Mouse (Mus musculus): ENCODE results near the gene Mical2.
A peak's percentile ranks its signal among the peaks of the same experiment; 100 is the strongest.

Mical2 gene

DNA sequence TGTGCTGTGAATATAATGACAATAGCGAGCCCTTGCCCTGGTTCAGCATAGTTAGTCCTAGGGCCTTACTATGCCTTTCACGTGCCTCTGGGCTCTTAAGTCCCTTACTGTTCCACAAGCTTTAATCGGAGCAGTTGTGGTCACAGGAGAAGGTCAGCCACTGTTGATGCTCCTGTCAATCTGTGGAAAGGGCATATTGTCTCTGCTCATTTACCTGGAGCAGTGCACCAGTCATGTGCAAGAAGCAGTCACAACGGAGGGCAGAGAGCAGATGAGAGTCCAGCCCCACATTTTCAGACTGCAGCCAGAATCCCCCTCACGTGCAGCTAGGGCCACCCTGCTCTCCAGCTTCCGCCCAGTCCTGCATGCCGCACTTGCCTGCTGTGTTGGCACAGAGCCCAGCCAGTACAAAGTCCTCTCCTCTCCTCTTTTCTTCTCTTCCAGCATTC, 128.9 kb downstream of the Mical2 start:
- peak; percentile 40 for DNase-seq (ENCODE audit: low spot score)

DNA sequence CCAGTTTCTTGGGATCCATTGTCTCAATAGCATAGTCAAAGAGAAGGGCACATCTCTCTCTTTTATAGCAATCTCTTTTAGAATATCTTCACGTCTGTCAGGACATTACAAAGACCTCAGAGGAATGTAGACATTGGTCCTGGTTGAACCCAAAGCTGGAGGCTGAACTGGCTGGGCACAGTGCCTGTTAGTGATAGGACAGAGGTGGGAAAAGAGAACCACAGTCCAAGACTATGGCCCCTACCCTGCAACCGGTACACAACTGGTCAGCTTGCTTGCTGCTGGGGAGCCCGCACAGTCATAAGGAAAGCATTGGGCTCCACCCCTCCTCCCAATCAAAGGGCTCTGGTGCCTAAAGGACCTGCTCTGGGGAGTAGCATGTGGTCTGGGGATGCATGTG, 133.9 kb downstream of the Mical2 start:
- DNase-seq (ENCODE audit: low spot score): no peak

DNA sequence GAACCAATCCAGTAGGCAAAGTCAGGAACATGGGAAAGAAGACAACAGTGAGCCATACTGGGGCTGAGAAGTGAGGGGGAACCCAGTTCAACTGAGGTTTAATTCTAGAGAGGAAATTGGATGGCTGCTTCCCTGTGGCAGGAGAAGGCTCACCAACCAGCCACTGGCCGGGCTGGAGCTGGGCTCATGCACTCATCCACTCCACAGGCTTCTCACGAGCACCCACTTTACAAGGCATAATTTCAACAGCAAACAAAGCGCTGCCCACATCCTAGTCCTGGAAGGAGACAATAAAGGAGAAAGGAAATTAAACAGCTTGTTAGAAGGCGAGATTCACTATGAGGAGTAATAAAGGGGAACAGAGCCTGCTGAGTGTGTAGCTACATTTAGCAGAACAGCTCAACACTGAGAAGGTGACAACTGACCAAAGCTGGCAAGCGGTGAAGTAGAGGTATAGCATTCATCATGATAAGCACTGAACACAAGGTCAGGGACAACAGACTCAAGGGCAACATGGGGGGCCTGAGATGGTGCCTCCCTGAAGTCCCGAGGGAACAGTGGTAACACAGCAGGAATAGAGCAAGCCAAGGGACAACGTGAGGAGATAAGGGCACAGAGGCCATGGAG, 137.0 kb downstream of the Mical2 start:
- DNase-seq (ENCODE audit: low spot score): no peak

DNA sequence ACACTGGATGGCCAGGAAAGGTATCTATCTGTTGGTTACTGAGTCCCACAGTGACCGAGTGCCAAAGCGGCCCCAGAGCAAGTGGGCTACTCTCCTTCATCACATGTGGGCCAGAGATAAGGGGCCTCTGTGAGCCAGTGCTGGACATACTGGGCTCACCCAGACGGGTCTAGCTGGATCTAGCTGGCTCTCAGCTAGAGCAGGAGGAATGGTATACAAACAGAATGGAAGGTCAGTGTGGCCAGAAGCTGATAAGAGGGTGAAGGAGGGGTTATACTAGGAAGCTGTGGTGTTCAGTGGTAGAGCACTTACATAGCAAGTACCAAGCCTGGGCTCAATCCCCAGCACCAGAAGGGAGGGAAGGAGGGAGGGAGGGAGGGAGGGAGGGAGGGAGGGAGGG, 140.2 kb downstream of the Mical2 start:
- DNase-seq (ENCODE audit: low spot score): no peak

DNA sequence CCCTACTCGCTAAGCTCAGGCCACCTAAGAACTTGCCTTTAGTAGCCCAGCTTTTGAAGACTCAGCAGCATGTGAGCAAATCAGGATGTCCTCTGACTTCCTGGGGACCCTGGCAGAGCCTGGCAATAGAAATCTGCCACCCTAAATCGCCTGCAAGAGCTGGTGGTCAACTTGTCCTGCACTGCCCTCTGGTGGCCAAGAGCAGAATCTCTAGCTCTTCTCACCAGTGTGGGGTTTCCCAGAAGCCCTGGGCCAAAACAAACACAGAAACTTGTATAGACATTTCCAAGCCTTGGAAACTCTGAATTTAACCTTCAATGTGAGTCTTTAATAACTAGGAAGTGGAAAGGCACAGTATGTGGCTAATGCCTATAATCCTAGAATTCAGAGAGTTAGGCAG, 143.4 kb downstream of the Mical2 start:
- DNase-seq (ENCODE audit: low spot score): peak; percentile 87

DNA sequence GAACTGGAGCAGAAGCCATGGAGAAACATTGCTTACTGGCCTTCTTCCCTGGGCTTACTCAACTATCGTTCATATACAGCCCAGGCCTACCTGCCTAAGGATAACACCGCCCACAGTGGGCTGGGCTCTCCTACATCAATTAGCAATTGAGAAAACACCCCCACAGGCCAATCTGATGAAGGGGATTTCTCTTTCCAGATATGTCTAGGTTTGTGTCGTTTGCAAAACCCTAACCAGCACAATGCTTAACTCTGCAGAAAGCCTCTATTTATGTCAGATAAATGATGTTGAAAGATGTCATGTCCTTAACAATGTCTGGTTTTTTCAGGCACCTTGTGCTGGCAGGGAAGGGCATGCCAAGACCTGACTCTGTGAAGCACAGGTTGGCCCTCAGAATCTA, 144.3 kb downstream of the Mical2 start:
- no peak for DNase-seq (ENCODE audit: low spot score)

DNA sequence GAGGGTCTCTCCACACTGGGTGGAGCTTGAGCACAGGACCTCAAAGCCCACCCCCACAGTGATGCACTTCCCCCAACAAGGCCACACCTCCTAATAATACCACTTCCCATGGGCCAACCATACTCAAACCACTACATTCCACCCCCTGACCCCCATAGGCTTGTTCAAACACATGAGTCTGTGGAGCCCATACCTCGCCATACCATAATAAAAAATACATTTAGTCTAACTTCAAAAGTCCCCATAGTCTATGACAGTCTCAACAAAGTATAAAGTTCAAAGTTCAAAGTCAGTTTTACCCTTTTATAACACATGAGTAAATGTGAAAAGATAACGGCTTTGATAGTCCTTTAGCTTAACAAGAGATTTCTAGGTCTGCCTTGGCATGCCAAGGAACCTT, 145.7 kb downstream of the Mical2 start:
- DNase-seq (ENCODE audit: low spot score): no peak

DNA sequence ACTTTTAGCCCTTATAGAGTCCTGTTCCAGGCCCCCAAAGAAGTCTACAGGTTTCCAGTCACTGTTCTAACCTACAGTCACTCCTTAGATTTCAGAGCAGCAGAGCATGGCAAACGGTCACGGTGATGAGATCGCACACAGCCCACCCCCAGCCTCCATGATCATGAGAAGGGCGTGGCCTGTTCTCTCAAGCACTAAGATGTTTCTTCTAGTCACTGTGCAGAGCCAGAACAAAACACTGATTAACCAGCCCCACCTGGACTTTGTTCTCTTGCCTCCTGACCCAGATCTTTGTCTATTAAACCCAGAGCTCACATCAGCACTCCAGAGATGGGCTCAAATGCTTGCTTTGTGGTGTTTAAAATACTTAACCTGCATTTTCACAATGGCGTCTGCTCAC, 148.4 kb downstream of the Mical2 start:
- DNase-seq (ENCODE audit: low spot score): no peak

DNA sequence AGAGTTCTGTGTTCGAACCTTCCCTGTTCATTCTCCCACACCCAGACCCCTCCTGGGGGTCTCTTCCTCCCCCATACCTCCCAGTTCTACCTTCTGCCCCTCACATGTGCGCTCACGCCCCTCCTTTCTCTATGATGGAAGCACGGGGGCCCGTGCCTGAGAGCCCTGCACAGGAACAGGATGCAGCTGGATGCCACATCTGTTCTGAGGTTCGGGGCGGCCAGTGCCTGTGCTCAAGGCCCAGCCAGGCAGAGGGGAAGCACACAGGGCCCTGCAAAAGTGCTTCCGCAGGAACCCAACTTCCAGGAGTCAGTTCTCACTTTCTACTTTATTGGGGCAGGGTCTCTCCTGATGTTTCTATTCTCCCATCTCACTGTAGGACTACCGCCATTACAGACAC, 149.4 kb downstream of the Mical2 start:
- DNase-seq (ENCODE audit: low spot score): no peak

DNA sequence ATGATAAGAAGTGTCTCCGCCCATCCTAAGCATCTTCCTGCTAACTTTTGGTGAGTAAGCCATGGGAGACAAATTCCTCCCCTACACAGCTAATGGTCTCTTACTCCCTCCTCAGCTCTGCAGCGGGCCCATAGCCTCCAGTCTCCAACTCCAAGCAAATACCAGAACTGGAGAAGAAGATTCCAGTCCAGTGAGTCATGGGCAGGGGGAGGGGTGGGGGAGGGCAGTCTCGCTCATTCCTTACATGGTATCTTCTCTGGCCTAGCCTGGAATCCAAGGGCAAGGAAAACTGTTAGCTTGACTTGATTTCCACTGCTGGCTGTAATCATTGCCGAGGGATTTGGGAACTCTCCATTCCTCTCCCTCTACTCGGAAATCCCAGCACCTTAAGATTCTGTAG, 150.2 kb downstream of the Mical2 start:
- no peak for DNase-seq (ENCODE audit: low spot score)

DNA sequence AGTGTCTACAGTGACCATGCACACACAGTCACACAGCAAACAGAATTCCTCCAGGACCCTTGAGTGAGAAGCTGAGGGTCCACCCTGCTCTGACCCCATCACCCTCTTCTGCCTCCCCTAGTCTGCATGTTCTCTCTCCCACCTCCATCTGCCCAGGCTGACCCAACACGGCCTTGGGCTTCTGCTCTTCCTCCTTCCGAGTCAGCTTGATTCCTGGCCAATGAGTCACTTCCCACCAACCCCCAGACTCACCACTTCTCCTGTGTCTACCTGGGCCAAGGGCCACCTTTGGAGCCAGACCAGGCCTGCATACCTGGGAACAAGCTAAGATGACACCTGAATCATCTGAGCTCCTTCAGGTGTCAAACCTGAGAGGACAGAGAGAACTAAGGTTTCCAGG, 151.0 kb downstream of the Mical2 start:
- DNase-seq (ENCODE audit: low spot score): no peak

DNA sequence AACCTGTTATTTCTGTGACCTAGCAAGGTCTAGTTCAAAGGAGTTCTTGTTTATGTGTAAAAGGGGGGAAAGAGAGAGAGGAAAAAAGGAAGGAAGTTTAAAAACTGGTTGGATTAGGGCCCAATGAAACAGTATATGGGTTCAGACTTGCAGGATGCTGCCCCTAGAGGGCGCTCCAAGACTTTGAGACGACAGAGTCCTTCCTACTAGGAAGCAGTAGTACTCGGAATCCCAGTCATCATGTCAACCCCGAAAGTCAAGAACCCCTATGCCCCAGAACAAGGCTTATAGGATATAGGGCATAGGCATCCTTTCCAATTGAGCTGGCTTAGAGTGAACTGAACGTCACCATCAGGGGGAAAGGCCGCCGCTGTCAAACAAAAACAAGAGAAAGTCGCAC, 151.7 kb downstream of the Mical2 start:
- DNase-seq (ENCODE audit: low spot score): peak; percentile 76

DNA sequence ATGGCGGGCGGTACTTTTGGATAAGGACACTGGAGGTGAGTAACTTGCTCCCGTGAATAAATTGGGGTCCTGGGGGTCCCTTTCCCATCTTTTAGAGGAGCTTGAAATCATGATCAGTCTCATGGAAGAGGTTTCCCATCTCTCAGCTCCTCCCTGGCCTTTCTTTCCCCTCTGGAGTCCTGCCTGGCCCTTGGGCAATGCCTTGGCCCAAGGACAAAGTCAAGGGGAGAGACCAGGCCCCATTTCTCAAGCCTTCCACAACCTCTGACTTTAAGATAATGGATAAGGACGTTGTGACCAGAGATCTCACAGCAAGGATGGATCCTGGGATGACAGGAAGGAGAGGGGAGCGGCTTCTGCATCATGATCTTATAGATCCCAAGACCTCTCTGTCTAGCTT, 152.4 kb downstream of the Mical2 start:
- DNase-seq (ENCODE audit: low spot score): no peak

DNA sequence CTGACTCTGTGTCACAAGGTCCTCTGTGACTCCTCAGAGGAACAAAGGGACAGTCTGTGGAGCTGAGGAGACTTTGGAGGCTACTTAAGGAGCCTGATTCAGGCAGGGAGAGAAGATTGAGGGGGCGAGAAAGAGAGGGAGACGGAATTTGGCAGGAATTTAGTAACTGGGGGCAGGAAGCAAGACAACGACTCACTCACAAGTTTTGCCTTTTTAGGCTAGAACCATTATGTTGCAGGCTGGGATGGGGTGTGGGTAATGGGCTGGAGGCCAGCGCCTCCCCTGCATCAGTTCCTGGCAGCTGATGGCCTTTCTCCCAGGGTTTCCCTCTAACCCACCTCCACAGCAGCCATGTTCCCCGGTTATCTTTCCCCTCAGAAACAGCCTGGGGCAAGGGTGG, 152.8 kb downstream of the Mical2 start:
- DNase-seq (ENCODE audit: low spot score): peak; percentile 64

DNA sequence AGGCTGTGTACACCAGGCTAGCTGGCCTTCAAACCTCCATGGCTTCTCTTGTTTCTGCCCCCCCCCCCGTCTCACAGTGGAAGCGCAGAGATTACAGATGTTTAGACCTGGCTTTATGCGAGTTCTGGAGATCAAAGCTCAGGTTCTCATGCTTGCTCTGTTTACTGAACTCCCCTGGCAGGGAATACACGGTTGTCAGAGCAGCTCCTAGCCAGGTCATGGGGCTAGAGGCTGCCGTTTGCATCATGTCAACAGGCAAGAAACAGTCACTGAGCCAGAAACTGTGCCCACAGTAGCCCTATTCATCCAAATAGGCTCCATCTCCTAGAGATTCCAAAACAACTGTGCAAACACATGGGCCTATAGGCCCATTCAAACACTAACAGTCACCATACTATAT, 160.9 kb downstream of the Mical2 start:
- DNase-seq (ENCODE audit: low spot score): no peak

DNA sequence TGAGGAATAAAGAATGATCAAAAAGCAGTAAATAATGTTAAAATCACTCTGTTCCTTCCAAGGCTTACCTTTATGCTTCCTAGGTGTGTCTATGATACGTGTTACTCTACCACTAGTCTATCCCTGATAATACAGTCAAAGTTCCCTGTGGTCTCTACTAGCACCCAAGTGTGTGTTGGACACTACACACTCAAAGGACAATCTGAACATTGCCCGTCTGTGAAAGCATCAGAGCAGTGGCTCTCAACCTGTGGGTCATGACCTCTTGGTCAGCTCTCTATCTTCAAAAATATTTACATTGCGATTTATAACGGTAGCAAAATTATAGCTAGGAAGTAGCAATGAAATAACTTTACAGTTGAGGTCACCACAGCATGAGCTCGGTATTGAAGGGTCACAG, 162.2 kb downstream of the Mical2 start:
- no peak for DNase-seq (ENCODE audit: low spot score)

DNA sequence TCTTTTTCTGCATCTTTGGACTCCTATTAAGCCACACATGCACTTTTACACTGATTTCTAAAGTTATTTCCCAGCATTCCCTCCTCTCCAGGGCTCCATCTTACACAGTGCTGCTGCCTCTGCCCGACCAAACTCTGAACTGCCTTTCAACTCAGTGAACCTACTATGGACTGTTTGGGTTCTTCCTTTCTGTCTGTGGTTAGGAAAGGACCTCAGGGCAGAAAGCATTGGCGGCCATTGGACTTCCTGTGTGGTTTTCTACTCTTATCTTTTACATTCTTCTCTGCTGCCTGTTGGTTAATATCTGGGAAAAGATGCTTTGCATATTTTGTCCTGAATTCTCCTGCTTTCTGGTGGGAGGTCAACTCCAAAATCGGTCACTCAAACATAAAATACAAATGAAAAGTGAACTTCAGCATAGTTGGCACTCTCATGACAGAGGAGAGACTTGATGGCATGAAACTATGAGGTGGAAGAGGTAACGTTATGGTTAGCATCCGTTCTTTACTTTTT, 162.8 kb downstream of the Mical2 start:
- DNase-seq (ENCODE audit: low spot score): no peak

DNA sequence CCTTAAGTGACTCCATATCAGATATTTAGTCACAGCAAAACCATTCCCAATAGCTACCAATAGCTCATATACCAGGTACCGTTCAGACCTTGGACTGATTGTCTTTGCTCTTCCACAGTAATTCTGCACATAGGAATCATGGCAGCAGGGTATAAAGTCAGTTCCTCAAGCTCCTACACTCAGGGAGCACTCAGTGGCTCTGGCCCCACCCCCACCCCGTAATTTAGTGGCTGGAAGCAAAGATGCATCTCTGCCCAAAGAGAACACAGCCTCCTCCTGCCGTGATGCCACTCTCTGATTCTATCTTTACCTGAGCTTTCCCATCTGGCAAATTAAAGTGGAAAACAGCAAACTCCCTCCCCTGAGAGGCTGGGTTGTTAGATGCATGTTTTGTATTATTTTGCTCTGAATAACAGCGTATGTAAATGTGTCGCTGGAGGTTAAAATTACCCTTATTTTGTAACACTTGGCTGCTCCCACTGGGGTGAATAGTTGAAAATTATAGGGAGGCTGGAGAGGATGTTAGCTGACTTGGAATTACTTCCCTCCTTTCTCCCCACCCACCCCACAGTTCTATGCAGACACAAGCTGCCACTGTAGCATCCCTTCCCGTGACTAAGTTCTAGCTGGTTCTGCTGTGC, 164.1 kb downstream of the Mical2 start:
- no peak for DNase-seq (ENCODE audit: low spot score)

DNA sequence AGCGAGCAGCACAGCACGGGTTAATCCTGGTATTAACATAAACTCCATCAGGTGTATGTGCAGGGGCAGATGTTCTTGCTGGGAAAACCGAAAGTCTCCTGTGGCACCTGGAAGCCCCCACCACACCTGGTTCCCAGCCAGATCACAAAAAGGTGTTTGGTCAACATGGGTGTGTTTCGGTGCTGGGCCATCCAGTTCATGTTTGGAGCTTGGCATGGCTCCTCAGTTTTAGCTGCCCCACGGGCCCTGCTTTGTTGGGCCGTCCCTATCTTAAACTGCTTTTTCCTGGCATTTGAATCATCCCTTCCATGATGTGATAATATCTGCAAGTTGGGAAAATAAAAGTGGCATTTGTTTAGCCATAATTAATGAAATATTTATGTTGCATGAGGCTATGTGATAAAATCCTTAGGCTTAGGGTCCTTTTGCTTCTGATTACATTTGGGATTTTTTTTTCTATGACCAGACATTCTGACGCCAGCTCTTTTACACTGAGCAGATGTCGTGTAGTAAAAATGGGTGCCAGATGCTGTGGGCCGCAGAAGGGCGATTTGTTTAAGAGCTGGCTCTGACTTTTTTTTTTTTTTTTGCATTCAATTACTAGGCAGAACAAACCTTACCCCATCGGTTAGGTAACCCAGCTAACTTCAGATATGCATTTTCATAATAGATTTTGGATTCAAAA, 164.7 kb downstream of the Mical2 start:
- DNase-seq (ENCODE audit: low spot score): no peak

DNA sequence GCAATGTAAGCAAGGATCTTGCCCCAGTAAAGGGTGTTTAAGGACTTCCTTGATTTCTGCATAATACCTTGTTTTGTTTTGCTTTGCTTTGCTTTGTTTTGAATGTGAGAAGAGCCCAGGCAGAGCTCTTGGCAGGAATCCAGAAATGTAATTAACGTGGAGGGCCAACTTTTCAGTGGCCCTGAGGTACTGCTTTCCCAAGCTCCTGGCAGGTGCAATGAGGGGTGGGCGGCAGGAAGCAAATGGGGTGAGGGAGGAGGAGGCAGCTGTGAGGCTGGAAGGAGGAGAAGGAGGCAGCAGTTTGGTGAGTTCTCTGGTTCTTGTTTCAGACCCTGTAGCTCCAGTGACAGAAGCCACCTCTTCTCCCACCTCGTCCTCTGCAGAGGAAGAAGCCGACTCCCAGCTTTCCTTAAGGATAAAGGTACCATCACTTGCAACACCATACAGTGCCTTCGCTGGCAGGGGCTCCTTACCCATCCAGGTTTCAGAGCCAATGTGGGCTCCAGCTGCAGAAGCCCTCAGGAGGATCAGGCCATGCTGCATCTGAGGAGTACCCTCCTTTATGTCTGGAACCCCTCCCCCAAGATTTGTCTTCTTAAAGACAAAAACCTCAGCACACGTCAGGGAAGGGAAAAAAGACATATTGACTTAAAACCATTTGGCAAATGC, 165.4 kb downstream of the Mical2 start:
- no peak for DNase-seq (ENCODE audit: low spot score)

DNA sequence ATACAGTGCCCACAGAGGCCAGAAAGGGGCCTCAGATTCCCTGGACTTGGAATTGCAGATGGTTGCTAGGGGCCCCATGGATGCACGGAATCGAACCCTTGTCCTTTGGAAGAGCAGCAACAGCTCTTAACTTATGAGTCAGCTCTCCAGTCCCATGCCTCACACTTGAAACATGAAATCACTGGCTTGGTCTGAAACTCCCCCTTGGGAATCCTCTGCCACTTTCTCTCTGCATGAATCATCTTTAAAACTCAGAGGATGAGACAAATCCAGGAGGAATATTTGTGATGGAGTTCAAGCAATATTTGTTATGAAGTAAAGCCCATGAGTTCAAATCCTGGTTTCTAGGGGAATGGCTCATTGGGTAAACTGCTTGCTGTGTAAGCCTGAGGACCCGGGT, 172.1 kb downstream of the Mical2 start:
- DNase-seq (ENCODE audit: low spot score): no peak

DNA sequence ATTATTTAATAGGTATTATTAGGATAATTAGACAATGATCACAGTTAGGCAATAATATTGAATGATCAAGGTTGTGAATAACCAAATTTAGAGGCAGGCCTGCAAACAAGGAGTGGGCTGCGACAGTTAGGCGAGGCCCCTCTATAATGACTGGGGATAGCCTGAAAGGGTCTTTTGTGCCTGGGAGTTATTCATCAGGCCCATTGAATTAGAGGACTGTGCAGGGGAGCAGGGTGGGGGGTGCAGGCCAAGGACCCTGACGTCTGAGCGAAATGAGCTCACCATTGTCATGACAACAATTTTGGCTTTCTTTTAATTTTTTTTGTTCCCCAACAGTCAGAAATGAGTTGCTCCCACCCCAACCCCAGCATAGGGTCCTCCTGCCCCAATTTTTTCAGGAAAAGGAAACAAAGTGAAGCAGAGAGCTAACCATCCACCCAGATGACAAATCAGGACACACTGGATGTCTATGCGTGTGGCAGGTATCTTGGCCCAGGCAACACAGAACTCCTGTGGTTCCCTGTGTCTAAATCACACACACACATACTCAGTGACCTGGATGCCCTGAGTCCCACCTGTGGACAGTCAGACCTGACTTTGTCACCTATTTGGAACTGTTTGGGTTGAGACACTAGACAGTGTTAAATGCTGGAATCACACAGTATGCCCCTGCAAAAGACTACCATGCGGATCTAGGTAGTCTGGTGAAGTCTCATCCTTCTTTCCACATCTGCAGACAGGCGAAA, 173.9 kb downstream of the Mical2 start:
- no peak for DNase-seq (ENCODE audit: low spot score)

Measured in layer of hippocampus, adult 11-12 months (tissue).